Mouse (Mus musculus) thymus, adult 2 months (tissue): Measurements from ENCODE around the gene Pp2d1.

Experiments used
- CTCF ChIP-seq: fragments of 200-500 bp; IDR thresholded peaks from 2 replicates; pipeline ENCODE4 v1.5.1; 2012; ENCODE audit warnings: mild to moderate bottlenecking, control low read depth, low read length, moderate library complexity, borderline replicate concordance; ENCODE audit not compliant: control insufficient read depth, poor library complexity, insufficient read depth; ENCODE audit errors: extremely low read depth
- POLR2A ChIP-seq: fragments of 200-500 bp; IDR thresholded peaks from 2 replicates; pipeline ENCODE4 v1.6.1; 2012; ENCODE audit warnings: mild to moderate bottlenecking, low read length, control low read depth, moderate library complexity; ENCODE audit not compliant: control insufficient read depth, poor library complexity, insufficient read depth; ENCODE audit errors: extremely low read depth

DNA sequence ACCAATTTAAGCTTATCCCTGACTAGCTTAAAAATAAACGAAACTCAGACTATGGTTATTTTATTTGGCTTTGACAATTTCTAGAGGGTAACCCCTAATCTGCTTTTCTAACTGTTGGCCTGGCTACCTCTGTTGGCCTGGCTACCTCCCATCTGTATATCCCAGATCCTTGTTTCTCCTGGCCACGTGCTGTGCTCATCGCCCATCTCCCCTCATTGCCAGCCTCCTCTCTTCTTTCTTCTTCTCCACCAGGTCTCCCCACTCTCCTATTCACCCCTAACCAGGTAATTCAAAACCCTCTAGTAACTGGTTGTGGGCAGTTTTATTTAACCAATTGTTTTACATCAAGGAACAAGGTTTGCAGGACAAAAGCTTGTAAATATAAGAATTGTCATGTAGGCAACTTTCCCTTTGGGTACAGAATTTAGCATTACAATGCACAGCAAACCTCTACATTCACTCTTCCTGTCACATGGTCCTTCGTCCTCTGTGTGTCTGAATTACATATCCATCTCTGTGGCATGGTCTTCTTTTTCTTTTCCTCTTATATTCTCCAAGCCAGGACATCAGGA is 22.3 kb upstream of the Pp2d1 start:
- TF ChIP-seq CTCF (no peak), POLR2A (no peak)
